In the genomic region with DNA sequence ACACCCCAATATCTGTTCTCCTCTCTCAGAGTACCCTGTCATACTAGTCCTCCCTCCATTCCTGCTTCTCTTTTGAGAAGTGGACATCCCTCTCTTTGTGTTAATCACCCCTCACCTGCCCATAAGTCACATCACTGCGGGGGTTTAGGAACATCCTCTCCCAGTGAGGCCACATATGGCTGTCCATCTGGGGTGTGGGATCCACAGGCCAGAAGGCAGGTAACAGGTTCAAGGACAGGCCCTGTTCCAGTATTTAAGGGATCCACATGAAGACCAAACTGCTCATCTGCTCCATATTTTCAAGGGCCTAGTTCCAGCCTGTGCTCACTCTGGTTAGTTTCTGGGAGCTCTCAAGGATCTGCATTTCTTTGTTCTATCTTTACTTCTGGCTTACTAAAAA, we compare ENCODE assay signal across 9 mouse cellular contexts.
"Had no signal": no experiment of that assay in that cellular context is flagged by ENCODE, and none has a peak within 500 bp of the region (broad histone marks: within the 10 kb centered on the region; RNA-seq: fewer than 3 reads in every experiment).

No protein-coding gene starts in this region.

- DNase-seq: kidney, postnatal 36 days; layer of hippocampus, adult 9-11 months; layer of hippocampus, postnatal 36 days; liver; liver, embryonic 13.5 days; liver, postnatal 0 days; lung, postnatal 14 days; retina, postnatal 1 day; thymus, postnatal 4 days had no signal
